In genomic region chr13:108921146-108921545, GRCm38 (mm10) we compare ENCODE assay signal across 25 mouse cellular contexts.
DNase-seq lines count a peak whose midpoint lies in the region; ATAC-seq lines count a peak whose summit lies in the region.
"Had no signal": no experiment of that assay in that cellular context is flagged by ENCODE, and none has a peak within 500 bp of the region (broad histone marks: within the 10 kb centered on the region; RNA-seq: fewer than 3 reads in every experiment).

No protein-coding gene starts in this region.

- no peaks in the 10 kb centered on the region for H3K36me3 ChIP-seq in kidney, embryonic 14.5 days (ENCODE audit: control insufficient read depth, insufficient read depth, low read length)
- H3K36me3 ChIP-seq in intestine, embryonic 16.5 days (ENCODE audit: control insufficient read depth, insufficient read depth, low read length), result no peaks in the 10 kb centered on the region
- H3K36me3 ChIP-seq: forebrain, embryonic 10.5 days; G1E; heart, embryonic 10.5 days; hindbrain, embryonic 10.5 days; hindbrain, embryonic 13.5 days had no signal

- no peak overlapping the region for H3K4me2 ChIP-seq in kidney, embryonic 14.5 days (replicated peaks; ENCODE audit: low read depth, low read length)
- H3K4me2 ChIP-seq in intestine, embryonic 16.5 days (ENCODE audit: low read depth, low read length), result no peak overlapping the region
- H3K4me2 ChIP-seq: forebrain, embryonic 13.5 days; hindbrain, embryonic 13.5 days had no signal

- ATAC-seq in kidney, embryonic 14.5 days (ENCODE audit: low FRiP score, low TSS enrichment), result no peak
- ATAC-seq in intestine, embryonic 16.5 days, result no peak
- ATAC-seq: forebrain, embryonic 13.5 days; forebrain, embryonic 16.5 days; hindbrain, embryonic 16.5 days; Patski had no signal

- H3K4me1 ChIP-seq in kidney, embryonic 14.5 days (ENCODE audit: control insufficient read depth, insufficient read depth, low read length), result no peaks in the 10 kb centered on the region
- H3K4me1 ChIP-seq in intestine, embryonic 16.5 days (ENCODE audit: control insufficient read depth, insufficient read depth, low read length), result no peaks in the 10 kb centered on the region
- H3K4me1 ChIP-seq: forebrain, embryonic 10.5 days; forebrain, embryonic 13.5 days; heart, embryonic 10.5 days; hindbrain, embryonic 10.5 days; hindbrain, embryonic 13.5 days had no signal

- H3K9ac ChIP-seq in kidney, embryonic 14.5 days (ENCODE audit: low read depth, low read length), result no peak overlapping the region
- no peak overlapping the region for H3K9ac ChIP-seq in intestine, embryonic 16.5 days (ENCODE audit: low read depth, low read length)
- H3K9ac ChIP-seq: forebrain, embryonic 13.5 days; hindbrain, embryonic 13.5 days had no signal

- H3K4me3 ChIP-seq in kidney, embryonic 14.5 days (ENCODE audit: low read length), result no peak overlapping the region
- no peak overlapping the region for H3K4me3 ChIP-seq in intestine, embryonic 16.5 days (ENCODE audit: low read length)
- H3K4me3 ChIP-seq: forebrain, embryonic 10.5 days; forebrain, embryonic 13.5 days; heart, adult 2 months; heart, embryonic 10.5 days; hindbrain, embryonic 10.5 days; hindbrain, embryonic 13.5 days had no signal

- 82% methylated on average over 4 of the region's 4 CpGs for WGBS in kidney, embryonic 14.5 days
- 82% methylated on average over 4 of the region's 4 CpGs for WGBS in intestine, embryonic 16.5 days

- no peaks in the 10 kb centered on the region for H3K9me3 ChIP-seq in kidney, embryonic 14.5 days (ENCODE audit: control insufficient read depth, low read length)
- H3K9me3 ChIP-seq in intestine, embryonic 16.5 days (ENCODE audit: control insufficient read depth, low read length), result no peaks in the 10 kb centered on the region
- H3K9me3 ChIP-seq: forebrain, embryonic 10.5 days; forebrain, embryonic 13.5 days; G1E; heart, embryonic 10.5 days; hindbrain, embryonic 10.5 days; hindbrain, embryonic 13.5 days had no signal

- DNase-seq in kidney, adult 18-20 months, result peak; percentile 74
- DNase-seq in kidney, adult 9 months, result peak; percentile 88
- DNase-seq in kidney, postnatal 25 days, result peak; percentile 75 to 87
- DNase-seq in thymus, postnatal 36 days, result no peak
- DNase-seq: adrenal gland, postnatal 10 days; adrenal gland, postnatal 36 days; B cell, adult 2 months; cerebellum, adult 18-20 months; cerebellum, adult 9-10 months; gastrocnemius, postnatal 10 days; gastrocnemius, postnatal 36 days; heart, adult 2 months; heart, postnatal 36 days had no signal

- no peak overlapping the region for H3K27ac ChIP-seq in kidney, embryonic 14.5 days (ENCODE audit: low read depth, low read length)
- H3K27ac ChIP-seq in intestine, embryonic 16.5 days (ENCODE audit: low read length), result no peak overlapping the region
- H3K27ac ChIP-seq: forebrain, embryonic 10.5 days; forebrain, embryonic 13.5 days; heart, adult 2 months; heart, embryonic 10.5 days; hindbrain, embryonic 10.5 days; hindbrain, embryonic 13.5 days had no signal

- H3K27me3 ChIP-seq in kidney, embryonic 14.5 days (ENCODE audit: control insufficient read depth, insufficient read depth, low read length), result no peaks in the 10 kb centered on the region
- H3K27me3 ChIP-seq in intestine, embryonic 16.5 days (replicated peaks; ENCODE audit: control insufficient read depth, insufficient read depth, low read length), result no peaks in the 10 kb centered on the region
- H3K27me3 ChIP-seq: CH12.LX; forebrain, embryonic 13.5 days; hindbrain, embryonic 13.5 days; Patski had no signal

Comparison
In these comparisons a context has a peak if more than half of its experiments do, and no peak if none do; other contexts are left out.
1. DNase-seq: peak in kidney, adult 18-20 months (single experiment), kidney, adult 9 months (single experiment) and kidney, postnatal 25 days (2 of 2); none in thymus, postnatal 36 days (0 of 2).